7 mouse cellular contexts compared by ENCODE assay signal in genomic region chr7:28727649-28728340, GRCm38 (mm10). TPM values are rescaled to one million over a fixed set of nuclear protein-coding genes. Genes with fewer than 3 reads are reported as not detected.
DNase-seq lines count a peak whose midpoint lies in the region; ATAC-seq and TF ChIP-seq lines count a peak whose summit lies in the region.

No protein-coding gene starts in this region.

- H3K9me3 ChIP-seq in intestine, postnatal 0 days (ENCODE audit: control insufficient read depth): 0 out of 2 replicates have a peak, but pooled peaks cover 5% of the 10 kb centered on the region
- H3K9me3 ChIP-seq in intestine, embryonic 15.5 days: no peaks in the 10 kb centered on the region; the same call in 1 of the 2 replicates
- no peaks in the 10 kb centered on the region; the same call in 1 of the 2 replicates for H3K9me3 ChIP-seq in hindbrain, embryonic 11.5 days (ENCODE audit: control insufficient read depth, low read length)
- H3K9me3 ChIP-seq in midbrain, postnatal 0 days (ENCODE audit: low read length): no peaks in the 10 kb centered on the region

- H3K36me3 ChIP-seq in intestine, postnatal 0 days (ENCODE audit: control insufficient read depth, insufficient read depth): no peaks in the 10 kb centered on the region
- H3K36me3 ChIP-seq in intestine, embryonic 15.5 days: no peaks in the 10 kb centered on the region
- no peaks in the 10 kb centered on the region for H3K36me3 ChIP-seq in hindbrain, embryonic 11.5 days (ENCODE audit: control insufficient read depth, insufficient read depth, low read length)
- H3K36me3 ChIP-seq in midbrain, postnatal 0 days (ENCODE audit: insufficient read depth, low read length): no peaks in the 10 kb centered on the region

- no peaks in the 10 kb centered on the region for H3K27me3 ChIP-seq in intestine, postnatal 0 days (replicated peaks; ENCODE audit: control insufficient read depth, insufficient read depth, low read length)
- H3K27me3 ChIP-seq in intestine, embryonic 15.5 days (replicated peaks): no peaks in the 10 kb centered on the region
- peaks cover 4% of the 10 kb centered on the region; the same call in 1 of the 2 replicates for H3K27me3 ChIP-seq in hindbrain, embryonic 11.5 days (ENCODE audit: control insufficient read depth, insufficient read depth, low read length)
- no peaks in the 10 kb centered on the region for H3K27me3 ChIP-seq in midbrain, postnatal 0 days (ENCODE audit: insufficient read depth, low read length)

- H3K4me1 ChIP-seq in intestine, postnatal 0 days (replicated peaks; ENCODE audit: control insufficient read depth, insufficient read depth, low read length): 0 out of 2 replicates have a peak, but pooled peaks cover under 1% of the 10 kb centered on the region
- H3K4me1 ChIP-seq in intestine, embryonic 15.5 days (replicated peaks): 0 out of 2 replicates have a peak, but pooled peaks cover 4% of the 10 kb centered on the region
- no peaks in the 10 kb centered on the region; the same call in 1 of the 2 replicates for H3K4me1 ChIP-seq in hindbrain, embryonic 11.5 days (replicated peaks; ENCODE audit: control insufficient read depth, insufficient read depth, low read length)
- H3K4me1 ChIP-seq in midbrain, postnatal 0 days (ENCODE audit: insufficient read depth, low read length): no peaks in the 10 kb centered on the region

- no peak for ATAC-seq in intestine, postnatal 0 days
- ATAC-seq in intestine, embryonic 15.5 days: no peak
- peak; percentile 33; the same call in 1 of the 2 replicates for ATAC-seq in hindbrain, embryonic 11.5 days (ENCODE audit: low FRiP score)
- no peak for ATAC-seq in midbrain, postnatal 0 days (ENCODE audit: low FRiP score)

- no peak overlapping the region for H3K9ac ChIP-seq in intestine, postnatal 0 days (ENCODE audit: low read depth, low read length)
- H3K9ac ChIP-seq in intestine, embryonic 15.5 days: no peak overlapping the region
- no peak overlapping the region for H3K9ac ChIP-seq in hindbrain, embryonic 11.5 days (ENCODE audit: low read depth, low read length)
- H3K9ac ChIP-seq in midbrain, postnatal 0 days (replicated peaks; ENCODE audit: low read length, poor library complexity, severe bottlenecking): no peak overlapping the region

- H3K27ac ChIP-seq in intestine, postnatal 0 days (ENCODE audit: low read depth, low read length): no peak overlapping the region
- H3K27ac ChIP-seq in intestine, embryonic 15.5 days: no peak overlapping the region
- no peak overlapping the region for H3K27ac ChIP-seq in hindbrain, embryonic 11.5 days (ENCODE audit: low read depth, low read length)
- no peak overlapping the region for H3K27ac ChIP-seq in midbrain, postnatal 0 days (ENCODE audit: low read depth, low read length)

- 59% methylated on average over 10 of the region's 10 CpGs for WGBS in intestine, postnatal 0 days
- 55% methylated on average over 10 of the region's 10 CpGs for WGBS in intestine, embryonic 15.5 days
- 57% methylated on average over 10 of the region's 10 CpGs for WGBS in hindbrain, embryonic 11.5 days
- 55% methylated on average over 10 of the region's 10 CpGs for whole genome bisulfite sequencing in midbrain, postnatal 0 days

- TF ChIP-seq CTCF in intestine, postnatal 0 days (IDR thresholded peaks at IDR 0.05; ENCODE audit: low read depth): peak; percentile 58
- peak; percentile 63 for TF ChIP-seq CTCF in midbrain, postnatal 0 days (IDR thresholded peaks at IDR 0.05)

- no peak overlapping the region for H3K4me2 ChIP-seq in intestine, postnatal 0 days (replicated peaks; ENCODE audit: low read depth)
- H3K4me2 ChIP-seq in intestine, embryonic 15.5 days (replicated peaks): no peak overlapping the region
- H3K4me2 ChIP-seq in hindbrain, embryonic 11.5 days (replicated peaks; ENCODE audit: low read depth, low read length): no peak overlapping the region
- H3K4me2 ChIP-seq in midbrain, postnatal 0 days (ENCODE audit: low read depth, low read length, poor library complexity, severe bottlenecking): no peak overlapping the region

- no peak overlapping the region for H3K4me3 ChIP-seq in intestine, postnatal 0 days (ENCODE audit: low read depth, low read length)
- H3K4me3 ChIP-seq in intestine, embryonic 15.5 days (replicated peaks): no peak overlapping the region
- no peak overlapping the region for H3K4me3 ChIP-seq in hindbrain, embryonic 11.5 days (ENCODE audit: low read depth, low read length)
- H3K4me3 ChIP-seq in midbrain, postnatal 0 days (ENCODE audit: low read depth, low read length): no peak overlapping the region

- peak; percentile 50 for DNase-seq in ZHBTc4 (ENCODE audit: low read depth, low spot score)
- peak; percentile 52 for DNase-seq in hindbrain, embryonic 11.5 days (ENCODE audit: low spot score)
- peak; percentile 60 for DNase-seq in midbrain, postnatal 0 days (ENCODE audit: low spot score)
- no peak for DNase-seq in thymus, postnatal 4 days
- DNase-seq in thymus, postnatal 14 days: no peak

RNA-seq across cellular contexts. Expression of gene Fbxo17, which starts 11.2 kb away (rescaled TPM):
- polyA plus RNA-seq in intestine, postnatal 0 days (2015; fragmentation: Nextera tagmentation; extraction: Ambion mirVana): 1.6 and 1.8 TPM in 2 replicates
- 6.6 and 6.7 TPM in 2 replicates for polyA plus RNA-seq in intestine, embryonic 15.5 days (2015; fragmentation: Nextera tagmentation; extraction: Ambion mirVana)
- 8.5 and 9.4 TPM in 2 replicates for polyA plus RNA-seq in hindbrain, embryonic 11.5 days (2014; fragmentation: Nextera tagmentation; extraction: Ambion mirVana)
- 1.7 and 2.8 TPM in 2 replicates for total RNA-seq in midbrain, postnatal 0 days (2014; rRNA removed)
- polyA plus RNA-seq in midbrain, postnatal 0 days (2015; fragmentation: Nextera tagmentation; extraction: Ambion mirVana): 5.5 and 6.1 TPM in 2 replicates

RNA-seq across cellular contexts. Expression of gene Mrps12, which starts 13.8 kb away (rescaled TPM):
- 98.7 and 101 TPM in 2 replicates for polyA plus RNA-seq in intestine, postnatal 0 days (2015; fragmentation: Nextera tagmentation; extraction: Ambion mirVana)
- 136 and 143 TPM in 2 replicates for polyA plus RNA-seq in intestine, embryonic 15.5 days (2015; fragmentation: Nextera tagmentation; extraction: Ambion mirVana)
- polyA plus RNA-seq in hindbrain, embryonic 11.5 days (2014; fragmentation: Nextera tagmentation; extraction: Ambion mirVana): 131 and 132 TPM in 2 replicates
- 48.6 and 67.5 TPM in 2 replicates for total RNA-seq in midbrain, postnatal 0 days (2014; rRNA removed)
- 97.3 and 106 TPM in 2 replicates for polyA plus RNA-seq in midbrain, postnatal 0 days (2015; fragmentation: Nextera tagmentation; extraction: Ambion mirVana)

RNA-seq across cellular contexts. Expression of gene Sars2, which starts 14.0 kb away (rescaled TPM):
- 8.6 and 9.9 TPM in 2 replicates for polyA plus RNA-seq in intestine, postnatal 0 days (2015; fragmentation: Nextera tagmentation; extraction: Ambion mirVana)
- polyA plus RNA-seq in intestine, embryonic 15.5 days (2015; fragmentation: Nextera tagmentation; extraction: Ambion mirVana): 22.6 and 25.1 TPM in 2 replicates
- 27.2 and 27.7 TPM in 2 replicates for polyA plus RNA-seq in hindbrain, embryonic 11.5 days (2014; fragmentation: Nextera tagmentation; extraction: Ambion mirVana)
- total RNA-seq in midbrain, postnatal 0 days (2014; rRNA removed): 17.8 and 18.6 TPM in 2 replicates
- 16.2 and 19.3 TPM in 2 replicates for polyA plus RNA-seq in midbrain, postnatal 0 days (2015; fragmentation: Nextera tagmentation; extraction: Ambion mirVana)

RNA-seq across cellular contexts. Expression of gene Ccer2, which starts 28.2 kb away (rescaled TPM):
- polyA plus RNA-seq in intestine, postnatal 0 days (2015; fragmentation: Nextera tagmentation; extraction: Ambion mirVana): not detected in 2 replicates
- not detected in 2 replicates for polyA plus RNA-seq in intestine, embryonic 15.5 days (2015; fragmentation: Nextera tagmentation; extraction: Ambion mirVana)
- polyA plus RNA-seq in hindbrain, embryonic 11.5 days (2014; fragmentation: Nextera tagmentation; extraction: Ambion mirVana): 0.97 and 1.2 TPM in 2 replicates
- total RNA-seq in midbrain, postnatal 0 days (2014; rRNA removed): not detected in 2 replicates
- 1.4 and 1.8 TPM in 2 replicates for polyA plus RNA-seq in midbrain, postnatal 0 days (2015; fragmentation: Nextera tagmentation; extraction: Ambion mirVana)

RNA-seq across cellular contexts. Expression of gene Fbxo27, which starts 35.1 kb away (rescaled TPM):
- 0.37 and 0.90 TPM in 2 replicates for polyA plus RNA-seq in intestine, postnatal 0 days (2015; fragmentation: Nextera tagmentation; extraction: Ambion mirVana)
- 2.9 and 3.1 TPM in 2 replicates for polyA plus RNA-seq in intestine, embryonic 15.5 days (2015; fragmentation: Nextera tagmentation; extraction: Ambion mirVana)
- polyA plus RNA-seq in hindbrain, embryonic 11.5 days (2014; fragmentation: Nextera tagmentation; extraction: Ambion mirVana): 5.1 and 5.5 TPM in 2 replicates
- total RNA-seq in midbrain, postnatal 0 days (2014; rRNA removed): 7.4 and 8.2 TPM in 2 replicates
- 10.4 and 12.2 TPM in 2 replicates for polyA plus RNA-seq in midbrain, postnatal 0 days (2015; fragmentation: Nextera tagmentation; extraction: Ambion mirVana)

Comparison
In these comparisons a context has a peak if more than half of its experiments do, and no peak if none do; other contexts are left out.
1. DNase-seq: peak in ZHBTc4 (single experiment), hindbrain, embryonic 11.5 days (single experiment) and midbrain, postnatal 0 days (single experiment); none in thymus, postnatal 4 days (single experiment) and thymus, postnatal 14 days (single experiment).